Mouse (Mus musculus) frontal cortex, postnatal 25 days (tissue): ENCODE results near the gene Rpl3.

ENCODE experiments used
- DNase-seq, 2 experiments: peaks; one replicate each; pipeline ENCODE4 v3.0.0; 2022; ENCODE audit warnings: low spot score in 2 of 2

Rpl3 gene

DNA sequence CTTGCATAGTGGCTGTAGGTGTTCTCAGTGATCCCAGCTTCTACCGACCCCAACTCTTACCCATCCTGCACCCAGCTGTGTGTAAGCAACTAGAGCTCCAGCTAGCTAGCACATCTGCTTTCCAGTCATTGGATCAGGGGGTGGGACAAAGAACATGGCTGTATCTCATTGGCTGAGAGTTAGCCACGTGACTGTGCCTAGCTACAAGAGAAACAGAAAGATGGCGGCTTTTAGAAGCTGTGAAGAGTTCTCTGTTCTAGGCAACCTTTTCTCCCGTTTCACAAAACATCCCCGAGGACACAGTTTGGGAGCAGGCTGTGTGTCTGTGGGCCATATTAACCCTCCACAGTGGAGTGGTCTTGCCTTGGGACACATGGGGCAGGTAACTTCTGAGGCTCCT lies 23.6 kb upstream of the Rpl3 start:
- no peak for DNase-seq

DNA sequence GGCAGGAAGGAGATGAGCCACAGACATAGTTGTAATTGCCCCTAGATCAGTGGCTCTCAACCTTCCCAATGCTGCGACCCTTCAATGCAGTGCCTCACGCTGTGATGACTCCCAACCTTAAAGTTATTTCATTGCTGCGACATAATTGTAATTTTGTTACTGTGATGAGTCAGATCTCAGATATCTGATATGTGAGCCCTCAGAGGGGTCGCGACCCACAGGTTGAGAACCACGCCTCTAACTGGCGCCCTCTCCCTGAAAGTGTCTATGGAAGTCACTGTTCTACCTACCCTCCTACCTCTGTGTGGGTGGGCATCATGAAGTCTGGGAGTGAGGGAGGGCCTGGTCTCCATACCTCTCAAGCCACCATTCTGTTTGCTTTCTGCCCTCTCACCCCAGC lies 22.7 kb upstream of the Rpl3 start:
- no peak for DNase-seq

DNA sequence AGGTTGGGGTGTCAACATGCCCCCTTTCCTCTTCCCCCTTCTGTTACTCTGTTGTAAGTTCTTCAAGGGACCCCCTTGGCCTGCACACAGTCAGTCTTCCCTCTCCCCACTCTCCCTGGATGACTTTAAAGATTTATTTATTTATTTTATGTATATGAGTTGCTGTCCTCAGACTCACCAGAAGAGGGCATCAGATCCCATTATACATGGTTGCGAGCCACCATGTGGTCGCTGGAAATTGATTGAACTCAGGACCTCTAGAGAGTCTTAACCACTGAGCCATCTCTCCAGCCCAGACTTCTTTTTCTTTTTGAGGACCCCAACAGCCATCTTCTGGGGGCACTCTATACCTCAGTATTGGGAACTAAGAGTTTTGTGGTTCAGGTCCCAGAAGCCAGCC lies 20.8 kb upstream of the Rpl3 start:
- DNase-seq = no peak

- DNase-seq = no peak
Measured at GRCm38 (mm10) chr15:80111436-80111835, 19.8 kb upstream of the Rpl3 start.

GRCm38 (mm10) chr15:80107575-80107974 lies 15.9 kb upstream of the Rpl3 start:
- no peak for DNase-seq

- no peak for DNase-seq
Measured at GRCm38 (mm10) chr15:80107143-80107542, 15.5 kb upstream of the Rpl3 start.

- DNase-seq = no peak
Measured at GRCm38 (mm10) chr15:80105490-80106410, 14.1 kb upstream of the Rpl3 start.

DNA sequence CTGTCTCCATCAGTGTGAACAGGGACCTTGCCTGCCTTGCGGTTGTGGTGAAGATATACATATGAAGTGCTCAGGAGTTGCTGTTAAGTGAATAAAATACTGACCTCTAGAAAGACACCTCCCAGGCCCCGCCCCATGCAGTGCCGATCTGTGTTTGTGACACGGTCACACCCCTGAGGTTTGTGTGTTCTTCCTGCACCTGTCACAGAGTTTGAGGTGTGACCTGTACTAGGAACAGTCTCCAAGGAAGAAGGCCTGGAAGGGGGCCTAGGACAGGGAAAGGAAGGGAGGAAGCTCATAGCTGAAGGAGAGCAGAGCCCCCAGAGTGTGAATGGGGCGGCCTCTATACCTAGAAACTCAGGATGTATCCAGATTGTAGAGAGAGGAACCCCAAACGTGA lies 10.8 kb upstream of the Rpl3 start:
- DNase-seq = no peak

DNA sequence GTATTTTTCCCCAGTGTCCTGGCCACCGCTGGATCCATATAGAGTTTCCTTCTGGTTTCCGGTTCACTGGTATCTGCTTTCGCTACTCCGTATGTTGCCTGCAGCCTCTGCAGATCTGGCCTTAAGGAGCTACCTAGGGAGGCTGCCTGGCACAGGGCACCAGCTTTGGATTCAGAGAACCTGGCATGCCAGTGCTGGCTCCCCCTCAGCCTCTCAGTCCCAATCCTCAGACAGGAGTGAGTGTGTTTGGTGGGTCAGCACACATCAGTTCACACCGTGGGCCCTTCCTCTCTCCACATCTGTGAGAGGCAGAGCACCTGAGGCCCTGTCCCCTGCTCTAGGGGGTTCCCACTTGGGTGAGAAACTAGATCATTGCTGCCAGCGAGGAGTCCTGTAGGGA lies 9.8 kb upstream of the Rpl3 start:
- no peak for DNase-seq

DNA sequence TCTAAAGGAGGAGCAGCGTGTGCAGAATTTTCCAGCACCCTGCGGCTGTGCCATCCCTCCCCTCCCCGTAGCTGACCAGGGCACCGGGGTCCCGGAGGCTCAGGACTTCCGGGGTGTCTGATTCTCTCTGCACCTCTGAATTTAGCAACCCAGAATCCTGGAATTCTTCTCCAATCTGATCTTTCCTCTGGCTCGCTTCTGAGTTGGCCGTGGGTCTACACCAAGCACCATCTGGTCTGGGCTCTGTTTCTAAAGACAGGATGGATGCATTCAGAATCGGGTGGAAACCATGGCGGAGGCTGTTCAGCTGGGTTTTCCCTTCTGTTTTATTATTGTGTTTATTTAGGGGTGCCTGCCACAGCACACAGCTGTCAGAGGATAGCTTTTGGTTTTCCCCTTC lies 9.2 kb upstream of the Rpl3 start:
- no peak for DNase-seq

DNA sequence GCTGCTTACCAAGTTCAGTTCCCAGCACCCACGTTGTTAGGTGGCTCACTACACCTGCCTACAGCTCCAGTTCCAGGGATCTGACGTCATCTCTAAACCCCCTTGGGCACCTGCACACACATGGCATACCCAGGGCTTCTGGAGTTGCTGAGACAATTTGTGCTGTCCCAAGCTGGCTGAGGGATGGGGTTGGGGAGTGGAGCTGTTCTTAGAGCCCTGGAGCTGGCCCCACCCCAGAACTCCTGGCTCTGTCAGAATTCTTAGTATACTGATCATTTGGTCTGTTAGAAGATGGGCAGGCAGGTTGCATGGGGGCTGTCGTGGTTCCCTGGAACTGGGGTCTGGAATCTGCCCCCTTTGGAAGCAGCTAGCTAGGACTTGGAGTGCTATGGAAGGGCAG lies 8.5 kb upstream of the Rpl3 start:
- DNase-seq = no peak

- DNase-seq = no peak
Measured at GRCm38 (mm10) chr15:80099477-80099876, 7.8 kb upstream of the Rpl3 start.

DNA sequence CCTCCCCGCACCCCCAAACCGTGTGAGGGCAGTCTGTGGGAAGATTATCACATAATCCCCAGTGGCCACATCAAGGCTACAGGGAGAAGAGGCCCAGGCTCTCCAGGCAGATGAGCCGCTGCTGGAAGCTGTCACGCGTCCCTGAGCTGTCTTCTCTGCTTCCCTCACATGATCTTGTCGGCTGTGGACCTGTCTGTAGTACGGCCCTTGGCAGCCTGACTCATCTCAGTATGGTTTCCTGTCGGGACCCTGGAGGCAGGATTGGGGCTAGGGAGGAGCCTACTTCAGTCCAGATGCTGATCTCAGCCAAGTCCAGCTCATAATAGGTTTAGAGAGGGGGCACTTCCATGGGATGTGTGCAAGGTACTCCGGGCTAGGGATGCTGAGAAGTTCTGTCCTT lies 7.1 kb upstream of the Rpl3 start:
- DNase-seq = no peak

DNA sequence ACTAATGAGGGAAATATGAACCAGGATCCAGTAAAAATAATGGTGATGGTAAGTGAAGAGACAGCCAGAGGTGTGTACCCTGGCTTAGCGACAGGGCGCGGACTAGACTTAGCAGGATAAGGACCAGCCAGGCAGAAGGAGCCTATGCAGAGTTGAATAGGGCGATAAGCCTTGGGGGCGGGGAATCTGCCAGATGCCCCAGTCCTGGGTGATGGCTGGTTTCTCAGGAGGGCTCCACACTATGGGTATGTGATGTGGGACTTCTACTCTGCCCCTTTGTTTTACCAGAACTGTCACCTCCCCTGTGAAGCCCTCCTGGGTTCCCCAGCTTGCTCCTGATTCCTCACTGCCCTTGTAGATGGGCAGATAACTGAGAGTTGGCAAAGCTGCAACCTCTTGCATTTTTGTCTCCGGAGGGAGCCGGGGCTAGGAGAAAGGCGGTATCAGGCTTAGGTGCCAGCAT lies 6.4 kb upstream of the Rpl3 start:
- no peak for DNase-seq

GRCm38 (mm10) chr15:80096946-80097881 lies 5.5 kb upstream of the Rpl3 start:
- no peak for DNase-seq

DNA sequence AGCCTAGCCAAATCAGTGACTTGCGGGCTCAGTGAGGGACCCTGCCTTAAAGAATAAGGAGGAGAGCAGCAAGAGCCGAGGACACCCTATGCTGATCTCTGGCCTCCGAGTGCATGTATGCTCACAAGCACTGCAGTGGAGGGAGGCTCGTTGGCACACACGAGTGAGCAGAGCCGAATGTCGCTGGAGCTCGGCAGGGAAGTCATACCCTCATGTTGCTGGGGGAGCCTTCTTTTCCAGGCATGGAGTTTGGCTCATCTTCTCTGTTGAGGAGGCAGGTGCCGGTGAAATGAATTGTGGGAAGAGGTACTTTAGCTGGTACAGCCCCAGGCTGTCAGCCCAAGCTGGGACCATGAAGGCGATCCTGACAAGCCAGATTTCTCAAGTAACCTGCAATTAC lies 4.7 kb upstream of the Rpl3 start:
- no peak for DNase-seq

DNA sequence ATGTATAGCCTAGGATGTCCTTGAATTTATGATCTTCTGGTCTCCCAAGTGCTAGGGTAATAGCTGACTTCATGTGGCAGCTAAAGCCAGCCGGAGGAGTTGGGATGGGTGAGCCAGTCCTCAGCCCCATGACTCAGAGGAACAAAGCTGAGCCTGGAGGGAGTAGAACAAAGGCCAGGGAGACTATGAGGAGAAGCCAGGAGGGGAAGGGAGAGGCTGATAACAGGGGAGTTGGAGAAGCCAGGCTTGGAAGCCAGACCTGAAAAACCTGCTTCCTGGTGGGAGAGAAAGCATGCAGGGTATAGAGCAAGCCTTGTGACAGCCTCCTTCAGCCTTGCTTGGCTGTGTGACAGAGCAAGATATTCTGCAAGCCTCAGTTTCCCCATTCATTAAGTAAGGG lies 3.9 kb upstream of the Rpl3 start:
- no peak for DNase-seq

DNA sequence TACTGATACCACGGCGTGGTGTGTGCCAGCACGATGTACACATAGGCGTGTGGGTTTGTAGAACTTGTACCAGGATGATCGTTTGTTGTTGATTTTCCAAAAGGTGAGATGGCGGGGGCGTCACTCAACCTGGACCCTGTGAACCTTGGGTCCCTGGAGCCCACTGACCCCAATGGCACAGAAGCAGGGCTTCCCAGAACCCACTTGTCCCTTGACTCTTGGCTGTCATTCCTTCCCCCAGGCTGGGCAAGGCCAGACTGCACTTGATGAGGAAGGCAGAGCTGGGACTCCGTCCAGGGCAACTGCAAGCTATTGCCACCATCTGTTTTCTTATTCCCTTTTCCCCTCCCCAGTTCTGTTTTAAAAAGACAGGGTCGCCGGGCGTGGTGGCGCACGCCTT lies 2.5 kb upstream of the Rpl3 start:
- no peak for DNase-seq

DNA sequence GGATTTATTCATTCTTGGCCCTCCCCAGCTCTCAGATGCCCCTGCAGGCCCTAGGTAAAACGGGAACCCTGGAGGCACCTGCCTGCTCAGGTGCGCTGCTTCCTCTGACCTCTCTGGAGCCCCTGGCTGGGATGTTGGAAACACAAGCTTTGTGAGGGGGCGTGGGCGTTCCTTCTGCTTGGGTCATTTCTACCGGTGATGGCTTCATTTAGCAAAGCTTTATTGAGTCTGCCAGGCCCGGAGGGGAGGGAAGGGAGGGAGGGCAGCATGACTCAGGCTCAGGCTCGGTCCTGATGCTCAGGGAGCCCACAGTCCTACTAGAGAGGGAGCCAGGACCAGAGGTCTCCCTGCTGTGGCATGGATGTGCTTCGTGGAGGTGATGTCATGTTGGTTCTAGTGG lies 931 bp upstream of the Rpl3 start:
- DNase-seq = no peak

- DNase-seq = no peak
Measured at GRCm38 (mm10) chr15:80092041-80092441, 373 bp upstream of the Rpl3 start.

GRCm38 (mm10) chr15:80090741-80091120 lies 937 bp downstream of the Rpl3 start:
- DNase-seq = no peak

DNA sequence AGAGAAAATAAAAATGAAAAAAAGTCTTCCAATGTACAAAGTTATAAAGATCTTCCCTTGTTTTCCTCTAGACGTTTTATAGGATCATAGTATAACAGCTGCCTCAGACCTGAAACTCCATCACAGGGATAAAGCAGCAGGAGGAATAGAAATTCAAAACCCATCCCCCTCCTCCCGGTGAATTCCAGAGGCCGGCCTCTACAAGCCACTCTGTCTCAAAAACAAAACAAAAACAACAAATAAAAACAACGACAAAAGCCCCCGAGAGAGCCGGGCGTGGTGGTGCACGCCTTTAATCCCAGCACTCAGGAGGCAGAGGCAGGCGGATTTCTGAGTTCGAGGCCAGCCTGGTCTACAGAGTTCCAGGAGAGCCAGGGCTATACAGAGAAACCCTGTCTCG lies 1.5 kb downstream of the Rpl3 start:
- no peak for DNase-seq

DNA sequence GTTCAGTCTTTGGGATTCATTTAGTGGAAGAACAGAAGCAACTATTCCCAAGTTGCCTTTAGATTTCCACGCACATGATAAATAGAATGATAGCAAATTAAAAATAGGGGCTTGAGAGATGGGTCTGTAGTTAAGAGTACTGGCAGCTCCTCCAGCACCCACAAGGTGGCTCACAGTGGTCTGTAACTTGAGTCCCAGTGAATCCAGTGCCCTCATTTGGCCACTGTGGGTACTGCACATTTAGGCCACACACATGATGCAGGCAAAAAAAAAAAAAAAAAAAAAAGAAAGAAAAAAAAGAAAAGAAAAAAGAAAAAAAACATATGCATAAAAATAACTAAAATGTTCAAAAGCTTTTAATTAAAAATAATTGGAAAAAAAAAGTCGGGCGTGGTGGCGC lies 3.0 kb downstream of the Rpl3 start:
- peak; percentile 95 to 96 for DNase-seq
